Mouse (Mus musculus): ENCODE measurements around the gene Olfr1355. TPM values are rescaled to one million over a fixed set of nuclear protein-coding genes. Genes with fewer than 3 reads are reported as not detected.
"Not testable (repeated sequence)": the region's sequence is repeated elsewhere in the genome, so short reads cannot be mapped to it uniquely, and the experiment has no call there.

The Olfr1355 gene
- total RNA-seq (2022): not detected

- no peak for DNase-seq
Observed at GRCm38 (mm10) chr10:78875240-78875639, at the start of gene Olfr1355. Gene Olfr1355 (plus strand): TSS chr10:78875540.

DNA sequence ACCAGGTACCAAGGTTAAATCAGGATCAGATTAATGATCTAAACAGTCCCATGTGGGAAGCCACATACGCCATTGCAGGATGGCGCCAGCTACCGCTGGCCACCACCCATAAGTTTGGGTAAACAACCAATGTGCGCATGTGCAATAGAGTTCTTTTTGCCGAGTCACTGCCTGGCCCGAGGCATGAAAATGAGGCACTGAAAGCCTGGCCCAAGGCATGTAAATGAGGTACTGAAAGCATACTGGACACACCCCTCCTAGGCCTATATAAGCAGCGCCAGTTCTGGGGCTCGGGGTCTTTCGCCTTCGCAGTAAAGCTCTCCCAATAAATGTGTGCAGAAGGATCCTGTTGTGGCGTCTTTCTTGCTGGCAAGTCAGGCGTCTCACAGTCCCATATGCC is 34.9 kb upstream of the Olfr1355 start:
- DNase-seq: not testable (repeated sequence)

- no peak for DNase-seq
Observed at GRCm38 (mm10) chr10:78852066-78852465, 23.3 kb upstream of the Olfr1355 start, which contains the start of gene Olfr1356. Gene Olfr1356 (minus strand): TSS chr10:78852166.

- not testable (repeated sequence) for DNase-seq
Observed at GRCm38 (mm10) chr10:78912871-78913270, 37.5 kb downstream of the Olfr1355 start, which contains the start of gene Olfr1354. Gene Olfr1354 (plus strand): TSS chr10:78913171.

Other genes starting within 250 kb of the Olfr1355 start
- not detected for gene Casp14, start 157.2 kb upstream of the Olfr1355 start, total RNA-seq (2022)
- not detected for gene Ccdc105, start 122.5 kb upstream of the Olfr1355 start, total RNA-seq (2022)
- gene Slc1a6, start 95.0 kb upstream of the Olfr1355 start, total RNA-seq (2022): under 1 TPM in 3 of 4 experiments, not detected in 1; 0.13 to 0.77 (median 0.20) TPM
- gene Olfr1356, start 23.4 kb upstream of the Olfr1355 start, total RNA-seq (2022): not detected
- not detected for gene Olfr1354, start 37.6 kb downstream of the Olfr1355 start, total RNA-seq (2022)
- not detected for gene Olfr8, start 75.1 kb downstream of the Olfr1355 start, total RNA-seq (2022)
- gene Olfr1353, start 87.8 kb downstream of the Olfr1355 start, total RNA-seq (2022): not detected
- gene Olfr1352, start 105.5 kb downstream of the Olfr1355 start, total RNA-seq (2022): not detected
- not detected for gene Olfr1351, start 136.9 kb downstream of the Olfr1355 start, total RNA-seq (2022)
- gene Olfr57, start 153.2 kb downstream of the Olfr1355 start, total RNA-seq (2022): not detected
- gene 2610008E11Rik, start 222.1 kb downstream of the Olfr1355 start, total RNA-seq (2022): 10 to 100 TPM; 14.6 to 25.3 (median 19.8) TPM